Mouse (Mus musculus): Measurements from ENCODE around the gene Rhot2. TPM values are rescaled to one million over a fixed set of nuclear protein-coding genes. Genes with fewer than 3 reads are reported as not detected.

Gene Rhot2
- polyA plus RNA-seq, 1 experiment from 2014 or later, result 10.7 TPM

GRCm38 (mm10) chr17:25877025-25877424 lies 32.4 kb upstream of the Rhot2 start:
- Histone ChIP-seq H3K36me3 (ENCODE audit: control insufficient read depth, insufficient read depth, low read length) (peaks cover 4% of the 10 kb centered on the region; the same call in 1 of the 2 replicates), H3K27me3 (ENCODE audit: control insufficient read depth, insufficient read depth, low read length) (no peaks in the 10 kb centered on the region), H3K9ac (ENCODE audit: low read length) (no peak overlapping the region), H3K27ac (replicated peaks) (no peak overlapping the region), H3K4me3 (ENCODE audit: low read depth, low read length) (no peak overlapping the region), H3K4me1 (replicated peaks; ENCODE audit: control insufficient read depth, insufficient read depth) (peaks cover 5% of the 10 kb centered on the region; the same call in 1 of the 2 replicates), H3K4me2 (replicated peaks; ENCODE audit: low read depth) (no peak overlapping the region), H3K9me3 (ENCODE audit: control insufficient read depth, low read length) (no peaks in the 10 kb centered on the region)
- no peak for ATAC-seq (ENCODE audit: low FRiP score, low TSS enrichment)
- DNase-seq (ENCODE audit: low spot score), result no peak
- 94% methylated on average over 3 of the region's 3 CpGs for WGBS
- TF ChIP-seq EP300 (optimal IDR thresholded peaks at IDR 0.05), result no peak
- TF ChIP-seq CTCF (IDR thresholded peaks at IDR 0.05; ENCODE audit: low read depth), result no peak

- no peak overlapping the region for H3K27ac ChIP-seq (replicated peaks)
- DNase-seq (ENCODE audit: low spot score) (no peak), ATAC-seq (ENCODE audit: low FRiP score, low TSS enrichment) (no peak)
- peak overlapping the region; percentile 68 for H3K9ac ChIP-seq (ENCODE audit: low read length)
- peak overlapping the region; percentile 64 for H3K4me3 ChIP-seq (ENCODE audit: low read depth, low read length)
- H3K27me3 ChIP-seq (ENCODE audit: control insufficient read depth, insufficient read depth, low read length), result no peaks in the 10 kb centered on the region
- peaks cover 5% of the 10 kb centered on the region; the same call in 1 of the 2 replicates for H3K4me1 ChIP-seq (replicated peaks; ENCODE audit: control insufficient read depth, insufficient read depth)
- WGBS, result 54% methylated on average over 10 of the region's 10 CpGs
- peak overlapping the region; percentile 90 for H3K4me2 ChIP-seq (replicated peaks; ENCODE audit: low read depth)
- no peaks in the 10 kb centered on the region for H3K9me3 ChIP-seq (ENCODE audit: control insufficient read depth, low read length)
- TF ChIP-seq CTCF (IDR thresholded peaks at IDR 0.05; ENCODE audit: low read depth), result no peak
- TF ChIP-seq EP300 (optimal IDR thresholded peaks at IDR 0.05), result no peak
- peaks cover 4% of the 10 kb centered on the region; the same call in 1 of the 2 replicates for H3K36me3 ChIP-seq (ENCODE audit: control insufficient read depth, insufficient read depth, low read length)
These were observed 31.8 kb upstream of the Rhot2 start for GRCm38 (mm10) chr17:25876347-25876915.

GRCm38 (mm10) chr17:25875171-25876136 lies 30.8 kb upstream of the Rhot2 start:
- peak; percentile 37 for TF ChIP-seq EP300 (optimal IDR thresholded peaks at IDR 0.05)
- peak; percentile 48 for TF ChIP-seq CTCF (IDR thresholded peaks at IDR 0.05; ENCODE audit: low read depth)

GRCm38 (mm10) chr17:25874721-25875170 lies 30.1 kb upstream of the Rhot2 start, which contains the start of gene Mettl26:
TSS of gene Mettl26 (plus strand) at chr17:25875074.
- 1% methylated on average over 25 of the region's 25 CpGs for WGBS
- ATAC-seq (ENCODE audit: low FRiP score, low TSS enrichment) (peak; percentile 59; the same call in 1 of the 2 replicates), DNase-seq (ENCODE audit: low spot score) (peak; percentile 91)
- H3K4me2 ChIP-seq (replicated peaks; ENCODE audit: low read depth), result peak within 1 kb of the TSS; percentile 90
- peak within 1 kb of the TSS; percentile 64 for H3K4me3 ChIP-seq (ENCODE audit: low read depth, low read length)
- TF ChIP-seq CTCF (IDR thresholded peaks at IDR 0.05; ENCODE audit: low read depth) (peak; percentile 50; the same call in 1 of the 2 replicates), EP300 (optimal IDR thresholded peaks at IDR 0.05) (no peak)
- H3K27ac ChIP-seq (replicated peaks), result peak within 1 kb of the TSS; percentile 89
- no peaks in the 10 kb centered on the region for H3K27me3 ChIP-seq (ENCODE audit: control insufficient read depth, insufficient read depth, low read length)
- peaks cover 5% of the 10 kb centered on the region; the same call in 1 of the 2 replicates for H3K4me1 ChIP-seq (replicated peaks; ENCODE audit: control insufficient read depth, insufficient read depth)
- H3K9ac ChIP-seq (ENCODE audit: low read length), result peak within 1 kb of the TSS; percentile 68
- peaks cover 4% of the 10 kb centered on the region; the same call in 1 of the 2 replicates for H3K36me3 ChIP-seq (ENCODE audit: control insufficient read depth, insufficient read depth, low read length)
- H3K9me3 ChIP-seq (ENCODE audit: control insufficient read depth, low read length), result no peaks in the 10 kb centered on the region

More at GRCm38 (mm10) chr17:25875171-25876136, 30.8 kb upstream of the Rhot2 start:
- WGBS, result under 1% methylated on average over 59 of the region's 59 CpGs
- ATAC-seq (ENCODE audit: low FRiP score, low TSS enrichment), result peak; percentile 87
- H3K4me2 ChIP-seq (replicated peaks; ENCODE audit: low read depth), result peak overlapping the region; percentile 90
- H3K4me1 ChIP-seq (replicated peaks; ENCODE audit: control insufficient read depth, insufficient read depth), result peaks cover 5% of the 10 kb centered on the region; the same call in 1 of the 2 replicates
- H3K27me3 ChIP-seq (ENCODE audit: control insufficient read depth, insufficient read depth, low read length), result no peaks in the 10 kb centered on the region
- peak overlapping the region; percentile 64 for H3K4me3 ChIP-seq (ENCODE audit: low read depth, low read length)
- H3K9me3 ChIP-seq (ENCODE audit: control insufficient read depth, low read length), result no peaks in the 10 kb centered on the region
- peaks cover 4% of the 10 kb centered on the region; the same call in 1 of the 2 replicates for H3K36me3 ChIP-seq (ENCODE audit: control insufficient read depth, insufficient read depth, low read length)
- peak overlapping the region; percentile 68 for H3K9ac ChIP-seq (ENCODE audit: low read length)
- peak overlapping the region; percentile 89 for H3K27ac ChIP-seq (replicated peaks)
- DNase-seq (ENCODE audit: low spot score), result peak; percentile 92

GRCm38 (mm10) chr17:25874148-25874720 lies 29.6 kb upstream of the Rhot2 start:
- no peak for DNase-seq (ENCODE audit: low spot score)
- 7% methylated on average over 14 of the region's 14 CpGs for WGBS
- Histone ChIP-seq H3K27me3 (ENCODE audit: control insufficient read depth, insufficient read depth, low read length) (no peaks in the 10 kb centered on the region), H3K9ac (ENCODE audit: low read length) (peak overlapping the region; percentile 43), H3K4me1 (replicated peaks; ENCODE audit: control insufficient read depth, insufficient read depth) (peaks cover 5% of the 10 kb centered on the region; the same call in 1 of the 2 replicates), H3K4me3 (ENCODE audit: low read depth, low read length) (peak overlapping the region; percentile 64), H3K4me2 (replicated peaks; ENCODE audit: low read depth) (peak overlapping the region; percentile 90), H3K36me3 (ENCODE audit: control insufficient read depth, insufficient read depth, low read length) (peaks cover 4% of the 10 kb centered on the region; the same call in 1 of the 2 replicates), H3K27ac (replicated peaks) (peak overlapping the region; percentile 89), H3K9me3 (ENCODE audit: control insufficient read depth, low read length) (no peaks in the 10 kb centered on the region)
- ATAC-seq (ENCODE audit: low FRiP score, low TSS enrichment), result no peak
- no peak for TF ChIP-seq CTCF (IDR thresholded peaks at IDR 0.05; ENCODE audit: low read depth)
- TF ChIP-seq EP300 (optimal IDR thresholded peaks at IDR 0.05), result no peak
